ENCODE assay signal across 21 mouse cellular contexts in genomic region chr5:12124935-12125334, GRCm38 (mm10).
DNase-seq lines count a peak whose midpoint lies in the region; ATAC-seq and TF ChIP-seq lines count a peak whose summit lies in the region.
"Had no signal": no experiment of that assay in that cellular context is flagged by ENCODE, and none has a peak within 500 bp of the region (broad histone marks: within the 10 kb centered on the region; RNA-seq: fewer than 3 reads in every experiment).

No protein-coding gene starts in this region.

- H3K4me1 ChIP-seq in intestine, embryonic 15.5 days (replicated peaks) = no peaks in the 10 kb centered on the region
- no peaks in the 10 kb centered on the region for H3K4me1 ChIP-seq in intestine, embryonic 16.5 days (ENCODE audit: control insufficient read depth, insufficient read depth, low read length)
- H3K4me1 ChIP-seq in intestine, postnatal 0 days (replicated peaks; ENCODE audit: control insufficient read depth, insufficient read depth, low read length) = no peaks in the 10 kb centered on the region
- H3K4me1 ChIP-seq in liver, postnatal 0 days (ENCODE audit: insufficient read depth) = no peaks in the 10 kb centered on the region

- DNase-seq in heart, postnatal 14 days = no peak
- DNase-seq in thymus, postnatal 4 days = no peak
- DNase-seq in liver, postnatal 0 days = no peak
- DNase-seq: adrenal gland, adult 2 months; adrenal gland, adult 8-10 months; adrenal gland, postnatal 10 days; adrenal gland, postnatal 14 days; adrenal gland, postnatal 25 days; adrenal gland, postnatal 36 days; B cell, adult 2 months; cerebellum, adult 11 months; cerebellum, adult 11-12 months; cerebellum, adult 18-20 months had no signal

- H3K27me3 ChIP-seq in intestine, embryonic 15.5 days (replicated peaks) = no peaks in the 10 kb centered on the region
- no peaks in the 10 kb centered on the region for H3K27me3 ChIP-seq in intestine, embryonic 16.5 days (replicated peaks; ENCODE audit: control insufficient read depth, insufficient read depth, low read length)
- H3K27me3 ChIP-seq in intestine, postnatal 0 days (replicated peaks; ENCODE audit: control insufficient read depth, insufficient read depth, low read length) = no peaks in the 10 kb centered on the region
- no peaks in the 10 kb centered on the region for H3K27me3 ChIP-seq in liver, postnatal 0 days (ENCODE audit: insufficient read depth, low read length)
- H3K27me3 ChIP-seq: CH12.LX, Patski had no signal

- no peak for TF ChIP-seq CTCF in intestine, postnatal 0 days (IDR thresholded peaks at IDR 0.05; ENCODE audit: low read depth)
- TF ChIP-seq CTCF in liver, postnatal 0 days (IDR thresholded peaks at IDR 0.05; ENCODE audit: low read depth) = no peak

- no peak for TF ChIP-seq EP300 in liver, postnatal 0 days (IDR thresholded peaks at IDR 0.05; ENCODE audit: low read depth)

- H3K27ac ChIP-seq in intestine, embryonic 15.5 days = no peak overlapping the region
- H3K27ac ChIP-seq in intestine, embryonic 16.5 days (ENCODE audit: low read length) = no peak overlapping the region
- H3K27ac ChIP-seq in intestine, postnatal 0 days (ENCODE audit: low read depth, low read length) = no peak overlapping the region
- no peak overlapping the region for H3K27ac ChIP-seq in liver, postnatal 0 days (ENCODE audit: low read depth)

- 77% methylated on average over 5 of the region's 5 CpGs for WGBS in intestine, embryonic 15.5 days
- WGBS in intestine, embryonic 16.5 days = 78% methylated on average over 5 of the region's 5 CpGs
- 67% methylated on average over 5 of the region's 5 CpGs for WGBS in intestine, postnatal 0 days
- WGBS in liver, postnatal 0 days (ENCODE audit: insufficient replicate concordance) = 77% methylated on average over 5 of the region's 5 CpGs

- peak; percentile 58; the same call in 1 of the 2 replicates for ATAC-seq in intestine, embryonic 15.5 days
- peak; percentile 78 for ATAC-seq in intestine, embryonic 16.5 days
- ATAC-seq in intestine, postnatal 0 days = peak; percentile 31; the same call in 1 of the 2 replicates
- ATAC-seq in liver, postnatal 0 days = no peak
- ATAC-seq: activated CD4-positive, CD25-positive, alpha-beta regulatory T cell, adult 4 months; CD4-positive, CD25-positive, alpha-beta regulatory T cell, adult 4 months; Patski had no signal

- no peak overlapping the region for H3K4me3 ChIP-seq in intestine, embryonic 15.5 days (replicated peaks)
- H3K4me3 ChIP-seq in intestine, embryonic 16.5 days (ENCODE audit: low read length) = no peak overlapping the region
- H3K4me3 ChIP-seq in intestine, postnatal 0 days (ENCODE audit: low read depth, low read length) = no peak overlapping the region
- H3K4me3 ChIP-seq in liver, postnatal 0 days (ENCODE audit: low read depth, low read length) = no peak overlapping the region

- H3K9me3 ChIP-seq in intestine, embryonic 15.5 days = no peaks in the 10 kb centered on the region
- H3K9me3 ChIP-seq in intestine, embryonic 16.5 days (ENCODE audit: control insufficient read depth, low read length) = no peaks in the 10 kb centered on the region
- no peaks in the 10 kb centered on the region for H3K9me3 ChIP-seq in intestine, postnatal 0 days (ENCODE audit: control insufficient read depth)
- no peaks in the 10 kb centered on the region for H3K9me3 ChIP-seq in liver, postnatal 0 days (ENCODE audit: low read length)
- H3K9me3 ChIP-seq: G1E had no signal

- H3K4me2 ChIP-seq in intestine, embryonic 15.5 days (replicated peaks) = no peak overlapping the region
- H3K4me2 ChIP-seq in intestine, embryonic 16.5 days (ENCODE audit: low read depth, low read length) = no peak overlapping the region
- H3K4me2 ChIP-seq in intestine, postnatal 0 days (replicated peaks; ENCODE audit: low read depth) = no peak overlapping the region
- no peak overlapping the region for H3K4me2 ChIP-seq in liver, postnatal 0 days (ENCODE audit: low read depth, low read length)

- H3K9ac ChIP-seq in intestine, embryonic 15.5 days = no peak overlapping the region
- H3K9ac ChIP-seq in intestine, embryonic 16.5 days (ENCODE audit: low read depth, low read length) = no peak overlapping the region
- no peak overlapping the region for H3K9ac ChIP-seq in intestine, postnatal 0 days (ENCODE audit: low read depth, low read length)
- H3K9ac ChIP-seq in liver, postnatal 0 days (replicated peaks) = no peak overlapping the region

- intact Hi-C loops in heart, postnatal 14 days (cut with DNase I) = no loop called here

- no peaks in the 10 kb centered on the region for H3K36me3 ChIP-seq in intestine, embryonic 15.5 days
- no peaks in the 10 kb centered on the region for H3K36me3 ChIP-seq in intestine, embryonic 16.5 days (ENCODE audit: control insufficient read depth, insufficient read depth, low read length)
- no peaks in the 10 kb centered on the region for H3K36me3 ChIP-seq in intestine, postnatal 0 days (ENCODE audit: control insufficient read depth, insufficient read depth)
- H3K36me3 ChIP-seq in liver, postnatal 0 days (replicated peaks; ENCODE audit: insufficient read depth, low read length) = no peaks in the 10 kb centered on the region
- H3K36me3 ChIP-seq: G1E had no signal
